Mouse (Mus musculus) B cell, adult (primary cell): ENCODE results near the gene Cd27. TPM values are rescaled to one million over a fixed set of nuclear protein-coding genes. Genes with fewer than 3 reads are reported as not detected.

Source experiments
- total RNA-seq: library from RNA; stranded (reverse); gene quantifications from 4 replicates; pipeline ENCODE4 v1.2.4, GENCODE M21; 2023; ENCODE audit not compliant: inconsistent age

Gene Cd27
- total RNA-seq, result 0.51 to 3.1 TPM (median 1.2 TPM) in 4 replicates

GRCm38 (mm10) chr6:125236782-125237181 is at the start of gene Cd27:
Cd27 (minus strand) TSS chr6:125237010.

DNA sequence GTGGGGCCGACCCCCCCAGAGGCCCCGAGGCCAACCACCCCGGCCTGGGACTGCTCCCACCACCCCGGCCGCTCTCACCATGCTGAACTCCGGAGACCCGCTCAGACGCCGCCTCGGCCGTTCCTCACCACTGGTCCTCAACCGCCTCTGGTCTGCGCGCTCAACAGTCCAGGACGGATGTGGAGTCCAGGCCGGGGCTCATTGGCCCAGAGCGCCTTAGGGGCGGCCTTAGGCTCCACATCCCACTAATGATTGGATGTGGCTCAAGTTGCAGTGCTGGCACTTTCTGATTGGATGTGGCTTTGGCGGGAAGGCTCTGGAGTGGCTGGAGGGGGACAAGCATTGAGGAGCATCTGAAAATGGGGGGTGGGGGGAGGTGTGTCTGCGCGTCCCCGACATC is 49.1 kb upstream of the Cd27 start, which contains the start of gene Tuba3a:
TSS of gene Tuba3a (minus strand) at position 153 of the 400 bp plus-strand sequence.

DNA sequence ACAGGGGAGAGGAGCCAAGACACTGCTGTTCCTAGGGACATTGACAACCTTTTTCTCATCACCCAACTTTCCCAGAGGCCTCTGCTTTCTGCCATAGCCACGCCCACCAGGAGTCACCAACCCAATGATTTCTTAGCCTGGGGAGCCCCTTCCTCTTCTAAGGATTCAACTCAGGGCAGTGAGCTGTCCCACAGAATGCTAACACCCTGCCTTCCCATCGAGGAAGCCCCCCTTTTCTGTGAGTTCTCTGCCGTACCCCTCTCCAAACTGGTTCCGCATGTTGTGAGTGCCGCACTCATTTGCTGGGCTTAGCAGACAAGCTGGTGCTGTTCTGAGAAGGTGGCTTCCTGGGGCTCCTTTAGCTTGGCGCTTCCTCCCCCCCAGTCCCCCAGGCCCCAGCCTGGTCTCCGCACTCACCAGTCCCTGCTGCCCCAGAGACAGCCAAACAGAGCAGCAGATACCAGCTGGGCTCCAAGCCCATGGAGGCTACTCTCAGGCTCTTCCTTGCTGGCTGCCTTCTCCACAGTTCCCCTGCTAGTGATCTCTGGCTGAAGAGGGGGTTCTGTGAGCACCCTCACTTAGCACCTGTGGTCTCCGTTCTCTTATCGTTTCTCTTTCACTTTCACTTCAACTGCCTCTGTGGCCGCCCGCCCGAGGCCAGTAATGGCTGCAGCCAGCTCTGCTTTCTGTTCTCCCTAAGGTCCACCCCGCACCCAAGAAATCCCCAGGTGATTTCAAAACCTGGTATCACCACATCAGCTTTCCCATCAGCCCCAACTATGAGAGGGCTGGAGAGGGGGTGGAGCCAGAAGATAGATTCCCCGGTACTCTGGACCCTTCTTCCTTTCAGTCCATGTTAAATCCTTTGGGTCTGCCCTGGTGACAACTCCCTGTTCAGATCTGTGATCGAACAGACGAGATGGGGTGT is 5.4 kb downstream of the Cd27 start, which contains the start of gene Tapbpl:
TSS of gene Tapbpl (minus strand) at position 744 of the 928 bp plus-strand sequence.

DNA sequence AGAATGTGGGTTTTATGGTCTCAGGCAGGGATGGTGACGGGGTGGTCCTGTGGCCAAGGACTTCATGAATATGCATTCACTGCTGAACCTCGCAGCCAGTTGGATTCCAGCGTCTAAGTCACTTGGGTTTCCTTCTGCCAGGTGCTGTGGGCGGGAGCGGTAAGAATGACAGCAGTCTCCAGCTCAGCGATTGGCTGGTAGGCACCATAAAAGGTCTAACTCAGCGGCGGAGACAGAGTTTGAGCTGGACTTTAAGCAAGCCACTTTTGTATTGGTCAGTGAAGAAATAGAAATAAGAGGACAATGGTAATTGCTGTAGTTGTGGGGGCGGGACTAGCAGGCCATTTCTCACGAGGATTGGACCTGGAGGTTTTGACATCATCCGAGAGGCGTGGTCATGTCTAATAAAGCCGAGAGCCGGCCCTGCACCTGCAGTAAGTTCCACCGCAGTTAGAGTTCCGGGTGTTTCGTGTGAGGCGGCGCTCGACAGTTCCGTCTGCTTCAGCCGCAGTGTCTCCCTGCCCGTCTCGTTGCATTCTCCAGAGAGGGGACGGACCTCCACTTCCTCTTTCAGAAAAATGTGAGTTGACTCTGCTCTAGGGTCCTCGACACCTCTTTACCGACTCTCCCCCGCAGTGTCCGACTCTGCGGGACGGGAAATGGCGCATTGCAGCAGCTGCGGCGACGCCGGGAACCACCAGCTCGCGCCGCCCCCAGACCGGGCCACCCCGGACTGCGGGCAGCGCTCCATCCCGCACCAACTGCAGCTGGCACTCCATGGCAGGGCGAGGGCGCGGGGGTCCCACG is 21.5 kb downstream of the Cd27 start, which contains the start of gene Vamp1:
TSS of gene Vamp1 (plus strand) at position 404 of the 807 bp plus-strand sequence.

GRCm38 (mm10) chr6:125191332-125192015 is 45.3 kb downstream of the Cd27 start, which contains the start of the genes Ncapd2 and Mrpl51:
Ncapd2 (minus strand) TSS chr6:125191701.
Mrpl51 (plus strand) TSS chr6:125191801.

Other genes starting within 250 kb of the Cd27 start
- 0.22 to 0.58 TPM (median 0.24 TPM) in 3 of 4 replicates, not detected in the other for gene Pianp, start 240.3 kb downstream of the Cd27 start, total RNA-seq
- gene Zfp384, start 227.9 kb downstream of the Cd27 start, total RNA-seq, result 93.2 to 96.8 TPM (median 95.4 TPM) in 4 replicates
- 78.0 to 92.0 TPM (median 85.9 TPM) in 4 replicates for gene Ing4, start 197.2 kb downstream of the Cd27 start, total RNA-seq
- gene Acrbp, start 187.3 kb downstream of the Cd27 start, total RNA-seq, result 11.9 to 20.6 TPM (median 13.3 TPM) in 4 replicates
- 11.6 to 15.7 TPM (median 14.9 TPM) in 4 replicates for gene Lpar5, start 169.1 kb downstream of the Cd27 start, total RNA-seq
- 343 to 381 TPM (median 359 TPM) in 4 replicates for gene Chd4, start 141.0 kb downstream of the Cd27 start, total RNA-seq
- gene Nop2, start 105.1 kb downstream of the Cd27 start, total RNA-seq, result 38.6 to 47.8 TPM (median 40.7 TPM) in 4 replicates
- 34.0 to 42.8 TPM (median 41.9 TPM) in 4 replicates for gene Iffo1, start 91.8 kb downstream of the Cd27 start, total RNA-seq
- 423 to 488 TPM (median 460 TPM) in 4 replicates for gene Gapdh, start 70.5 kb downstream of the Cd27 start, total RNA-seq
- gene Ncapd2, start 45.3 kb downstream of the Cd27 start, total RNA-seq, result 44.6 to 67.4 TPM (median 48.7 TPM) in 4 replicates
- 30.5 to 36.3 TPM (median 35.7 TPM) in 4 replicates for gene Mrpl51, start 45.2 kb downstream of the Cd27 start, total RNA-seq
- gene Vamp1, start 21.5 kb downstream of the Cd27 start, total RNA-seq, result 55.4 to 67.5 TPM (median 62.8 TPM) in 4 replicates
- gene Tapbpl, start 5.2 kb downstream of the Cd27 start, total RNA-seq, result 26.8 to 27.9 TPM (median 27.3 TPM) in 4 replicates
- not detected in 4 replicates for gene Tuba3a, start 49.0 kb upstream of the Cd27 start, total RNA-seq
- gene Ltbr, start 76.9 kb upstream of the Cd27 start, total RNA-seq, result 0.48 to 2.2 TPM (median 1.1 TPM) in 4 replicates
- gene Scnn1a, start 83.6 kb upstream of the Cd27 start, total RNA-seq, result 0.15 TPM in 1 of 4 replicates, not detected in the others
- 1.2 to 2.4 TPM (median 1.5 TPM) in 4 replicates for gene Tnfrsf1a, start 112.4 kb upstream of the Cd27 start, total RNA-seq
- not detected in 4 replicates for gene Plekhg6, start 143.8 kb upstream of the Cd27 start, total RNA-seq